Mouse (Mus musculus): ENCODE measurements around the gene Gse1.

Gene Gse1

GRCm38 (mm10) chr8:120595963-120596362 lies 367.7 kb downstream of the Gse1 start:
- peak; percentile 60 for DNase-seq

- DNase-seq, result no peak
Measured at GRCm38 (mm10) chr8:120598579-120598978, 370.3 kb downstream of the Gse1 start.

GRCm38 (mm10) chr8:120599504-120599903 lies 371.2 kb downstream of the Gse1 start:
- peak; percentile 88 for DNase-seq

- DNase-seq, result no peak
Measured at GRCm38 (mm10) chr8:120602672-120603071, 374.4 kb downstream of the Gse1 start.

GRCm38 (mm10) chr8:120607460-120607859 lies 379.2 kb downstream of the Gse1 start:
- DNase-seq, result no peak

- peak; percentile 83 for DNase-seq
Measured at GRCm38 (mm10) chr8:120607885-120608284, 379.6 kb downstream of the Gse1 start.

GRCm38 (mm10) chr8:120610824-120611223 lies 382.6 kb downstream of the Gse1 start:
- no peak for DNase-seq

- DNase-seq, result no peak
Measured at GRCm38 (mm10) chr8:120614491-120614890, 386.2 kb downstream of the Gse1 start.

- DNase-seq, result no peak
Measured at GRCm38 (mm10) chr8:120616663-120617626, 388.7 kb downstream of the Gse1 start.

GRCm38 (mm10) chr8:120618110-120618509 lies 389.9 kb downstream of the Gse1 start:
- DNase-seq, result peak; percentile 71

- DNase-seq, result no peak
Measured at GRCm38 (mm10) chr8:120619235-120620180, 391.3 kb downstream of the Gse1 start.

GRCm38 (mm10) chr8:120620441-120620840 lies 392.2 kb downstream of the Gse1 start:
- DNase-seq, result no peak

- DNase-seq, result no peak
Measured at GRCm38 (mm10) chr8:120622161-120622560, 393.9 kb downstream of the Gse1 start.

- no peak for DNase-seq
Measured at GRCm38 (mm10) chr8:120623608-120624007, 395.4 kb downstream of the Gse1 start.

- DNase-seq, result no peak
Measured at GRCm38 (mm10) chr8:120626461-120626860, 398.2 kb downstream of the Gse1 start.

- DNase-seq, result no peak
Measured at GRCm38 (mm10) chr8:120627298-120627697, 399.0 kb downstream of the Gse1 start.

- DNase-seq, result no peak
Measured at GRCm38 (mm10) chr8:120630031-120630430, 401.8 kb downstream of the Gse1 start.

- no peak for DNase-seq
Measured at GRCm38 (mm10) chr8:120630848-120631247, 402.6 kb downstream of the Gse1 start.
